Mouse (Mus musculus): ENCODE results near the gene Ugt3a1.
"Not testable (repeated sequence)": the region's sequence is repeated elsewhere in the genome, so short reads cannot be mapped to it uniquely, and the experiment has no call there.

Ugt3a1 gene

DNA sequence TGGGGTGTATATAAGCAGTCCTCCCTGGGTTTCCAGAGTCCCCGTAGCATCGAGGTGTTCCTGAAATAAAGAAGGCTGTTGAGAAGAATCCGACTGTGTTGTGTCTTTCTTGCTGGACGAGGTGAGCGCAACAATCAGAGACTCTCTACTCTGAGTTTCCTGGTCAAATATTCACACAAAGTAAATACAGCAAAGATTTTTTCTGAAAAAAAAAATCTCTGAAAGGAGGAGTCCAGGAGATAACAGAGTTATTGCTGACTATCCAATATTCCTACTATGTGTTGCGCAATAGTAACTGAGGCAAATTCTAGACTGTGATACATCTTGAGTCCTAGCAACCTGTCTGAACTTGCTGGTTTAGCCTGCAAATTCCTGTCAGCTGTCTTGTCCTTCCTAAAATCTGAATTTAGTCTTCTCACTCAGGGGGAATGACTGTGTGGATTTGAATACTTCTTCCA lies at the start of gene Ugt3a1:
Ugt3a1 (plus strand) TSS at position 51 of the 458 bp plus-strand sequence.
- no peak for DNase-seq

GRCm38 (mm10) chr15:9230917-9231316 lies 45.8 kb upstream of the Ugt3a1 start:
- DNase-seq: not testable (repeated sequence)

DNA sequence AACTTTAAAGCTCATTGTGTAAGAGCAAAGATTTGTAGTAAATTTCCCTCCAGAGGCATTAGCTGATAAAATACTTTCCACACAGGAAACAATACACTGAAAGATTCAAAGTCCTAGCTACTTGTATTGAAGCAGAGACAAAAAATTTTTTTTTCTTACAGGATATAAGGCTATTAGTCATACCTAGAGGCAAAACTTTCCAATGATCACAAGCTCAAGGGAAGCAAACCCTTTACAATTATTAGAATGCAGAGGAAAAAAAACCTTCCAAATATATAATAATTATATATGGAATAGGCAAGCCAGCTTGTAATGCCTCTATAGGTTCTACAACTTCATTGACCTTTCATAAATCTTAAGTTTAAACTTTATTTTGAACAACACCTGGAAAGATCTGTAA lies 30.3 kb upstream of the Ugt3a1 start:
- DNase-seq: no peak

DNA sequence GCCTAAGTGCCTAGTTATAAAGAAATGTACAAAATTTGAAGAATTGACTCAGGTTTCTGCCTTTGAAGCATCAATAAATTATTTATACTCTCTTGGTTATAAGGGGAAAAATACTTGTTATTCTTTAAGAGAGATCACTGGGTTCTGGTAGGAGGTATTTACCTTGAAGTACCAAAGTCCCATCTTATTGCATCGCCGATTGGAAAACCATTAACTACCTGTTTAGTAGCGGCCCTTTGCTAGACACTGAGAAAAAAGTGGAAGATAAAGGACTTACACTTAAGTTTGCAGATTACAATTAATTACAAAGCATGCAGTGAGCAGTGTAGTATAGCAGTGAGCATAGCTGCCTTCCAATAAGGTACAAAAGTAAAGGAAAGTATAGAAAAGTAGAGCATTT lies 23.8 kb upstream of the Ugt3a1 start:
- DNase-seq: no peak

GRCm38 (mm10) chr15:9260621-9261020 lies 16.1 kb upstream of the Ugt3a1 start:
- DNase-seq: no peak

DNA sequence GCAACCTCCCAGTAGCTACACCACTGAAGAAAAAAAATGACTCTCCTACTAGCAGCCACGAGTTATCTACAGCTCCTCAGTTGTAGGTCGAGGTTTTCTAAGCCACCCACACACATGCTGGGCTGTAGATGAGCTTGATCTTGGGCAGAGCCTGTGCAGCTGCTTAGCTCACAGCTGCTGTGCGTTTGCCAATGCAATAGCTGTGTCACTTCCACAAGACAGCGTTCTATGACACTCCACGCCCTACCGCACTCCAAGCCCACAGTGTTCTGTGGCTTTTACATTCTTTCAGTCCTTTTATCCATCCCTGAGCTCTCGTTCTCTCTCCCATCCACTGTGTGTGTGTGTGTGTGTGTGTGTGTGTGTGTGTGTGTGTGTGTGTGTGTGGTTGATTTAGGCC lies 4.8 kb upstream of the Ugt3a1 start:
- no peak for DNase-seq

DNA sequence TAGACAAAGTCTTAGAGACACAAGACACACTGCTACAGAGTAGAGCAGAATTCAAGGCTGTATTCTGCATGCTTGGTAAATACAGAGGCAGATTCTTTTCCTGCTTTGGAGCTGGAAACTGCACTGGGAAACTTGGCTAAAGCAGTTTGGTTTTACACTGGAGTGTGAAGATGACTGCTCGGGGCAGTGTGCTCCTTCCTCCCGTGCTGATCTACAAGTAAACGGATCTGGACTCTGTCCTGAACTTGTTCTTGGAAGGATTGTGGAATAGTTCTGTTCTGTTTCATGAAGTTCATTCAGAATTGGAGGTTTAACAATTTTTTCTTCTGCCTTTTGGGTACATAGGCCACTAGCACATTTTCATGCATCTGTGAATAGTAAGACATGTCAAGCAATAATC lies 2.3 kb downstream of the Ugt3a1 start:
- no peak for DNase-seq

GRCm38 (mm10) chr15:9279596-9279995 lies 2.9 kb downstream of the Ugt3a1 start:
- DNase-seq: no peak

- no peak for DNase-seq
Measured at GRCm38 (mm10) chr15:9283165-9283564, 6.5 kb downstream of the Ugt3a1 start.

DNA sequence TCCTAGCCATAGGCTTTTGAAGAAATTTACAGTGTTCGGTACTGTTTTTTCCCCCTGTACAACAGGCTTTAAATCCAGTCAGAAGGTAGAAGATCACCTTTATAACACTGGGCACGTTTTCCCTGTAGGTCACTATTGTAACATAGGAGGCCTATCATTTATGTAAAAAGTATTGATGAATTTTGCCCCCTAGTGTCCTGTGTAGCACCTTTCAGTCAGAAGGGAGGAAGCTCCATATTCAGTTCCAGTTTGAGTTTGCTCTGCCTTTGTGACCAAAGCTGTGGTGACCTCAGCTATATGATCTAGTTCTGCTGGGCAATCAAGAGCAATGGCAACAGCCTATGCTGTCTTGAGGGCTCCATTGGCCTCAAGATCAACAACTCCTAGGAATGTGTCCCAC lies 13.0 kb downstream of the Ugt3a1 start:
- no peak for DNase-seq

GRCm38 (mm10) chr15:9305978-9306692 lies 29.4 kb downstream of the Ugt3a1 start:
- DNase-seq: no peak

DNA sequence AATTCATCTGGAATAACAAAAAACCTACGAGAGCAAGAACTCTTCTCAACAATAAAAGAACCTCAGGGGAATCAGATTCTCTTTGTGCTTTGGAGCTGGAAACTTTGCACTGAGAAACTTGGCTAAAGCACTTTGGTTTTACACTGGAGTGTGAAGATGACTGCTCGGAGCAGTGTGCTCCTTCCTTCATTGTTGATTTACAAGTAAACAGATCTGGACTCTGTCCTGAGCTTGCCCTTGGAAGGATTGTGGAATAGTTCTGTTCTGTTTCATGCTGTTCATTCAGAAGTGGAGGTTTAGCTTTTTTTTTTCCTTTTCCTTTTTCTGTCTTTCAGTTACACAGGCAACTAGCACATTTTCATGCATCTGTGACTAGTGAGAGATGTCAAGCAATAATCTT lies 57.9 kb downstream of the Ugt3a1 start:
- DNase-seq: no peak

- no peak for DNase-seq
Measured at GRCm38 (mm10) chr15:9335341-9335740, 58.7 kb downstream of the Ugt3a1 start, which contains the start of gene Ugt3a2. Gene Ugt3a2 (plus strand): TSS chr15:9335550.

DNA sequence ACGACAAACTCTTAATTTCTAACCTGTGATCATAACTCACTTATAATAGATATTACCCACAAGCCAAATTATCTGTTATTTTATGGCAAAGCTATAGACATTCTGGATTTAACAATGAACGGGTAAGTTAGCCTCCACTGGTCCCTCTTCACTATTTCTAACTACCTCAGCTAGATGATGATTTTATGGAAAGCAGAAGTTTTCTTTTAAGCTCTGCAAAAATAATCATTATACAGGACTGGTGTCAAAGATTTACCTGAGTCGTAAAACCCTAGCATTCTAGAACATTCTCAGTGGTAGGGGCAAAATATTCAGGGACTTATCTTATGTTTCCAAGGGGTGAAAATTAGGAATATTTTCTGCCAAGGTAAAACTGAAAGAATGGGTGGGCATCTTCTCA lies 59.9 kb downstream of the Ugt3a1 start:
- no peak for DNase-seq

DNA sequence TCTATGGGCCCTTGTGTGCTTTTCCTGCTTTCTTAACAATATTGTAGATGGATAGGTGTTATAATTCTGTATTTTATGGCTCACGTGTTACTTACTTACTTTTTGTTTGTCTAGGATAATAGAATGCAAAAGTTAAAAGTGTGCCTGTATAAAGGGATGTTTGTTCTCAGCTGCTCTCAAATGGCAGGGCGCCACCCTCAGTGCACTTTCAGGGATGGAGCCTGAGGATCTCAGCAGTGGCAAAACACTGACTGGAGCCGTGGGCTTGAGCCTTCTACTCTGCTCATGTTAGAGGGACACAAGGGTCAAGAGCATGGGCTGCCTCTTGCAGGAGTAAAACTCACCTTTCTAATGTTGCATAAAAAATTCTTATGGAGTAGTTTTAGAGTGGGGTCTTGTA lies 60.3 kb downstream of the Ugt3a1 start:
- no peak for DNase-seq

DNA sequence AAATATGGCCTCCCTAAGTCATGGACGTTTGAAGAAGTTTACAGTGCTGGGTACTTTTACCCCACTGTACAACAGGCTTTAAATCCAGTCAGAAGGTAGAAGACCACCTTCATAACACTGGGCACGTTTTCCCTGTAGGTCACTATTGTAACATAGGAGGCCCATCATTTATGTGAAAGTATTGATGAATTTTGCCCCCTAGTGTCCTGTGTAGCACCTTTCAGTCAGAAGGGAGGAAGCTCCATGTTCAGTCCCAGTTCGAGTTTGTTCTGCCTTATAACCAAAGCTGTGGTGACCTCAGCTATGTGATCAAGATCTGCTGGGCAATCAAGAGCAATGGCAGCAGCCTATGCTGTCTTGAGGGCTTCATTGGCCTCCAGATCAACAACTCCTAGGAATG lies 72.1 kb downstream of the Ugt3a1 start:
- DNase-seq: no peak

- DNase-seq: no peak
Measured at GRCm38 (mm10) chr15:9362801-9363200, 86.1 kb downstream of the Ugt3a1 start.
